Mouse (Mus musculus): ENCODE results near the gene Zfp653.

DNA sequence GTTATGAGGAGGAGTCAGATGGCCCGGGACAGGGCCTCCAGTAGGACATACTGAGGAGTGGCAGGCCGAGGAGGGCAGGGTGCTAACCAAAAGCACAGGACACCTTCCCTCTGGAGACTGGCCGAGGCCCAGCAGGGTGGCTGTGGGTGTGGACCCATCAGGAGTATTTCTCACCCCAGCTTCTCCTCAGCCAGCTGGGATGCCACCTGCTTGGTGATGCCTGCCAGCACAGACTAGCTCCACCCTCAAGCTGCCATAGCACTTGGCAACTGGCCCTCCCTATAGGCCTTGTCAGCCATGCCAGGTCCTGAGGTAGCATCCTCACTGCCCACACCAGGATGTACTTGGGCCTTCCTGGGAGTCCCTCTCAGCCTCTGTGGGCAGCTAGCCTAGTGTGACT lies 6.8 kb downstream of the Zfp653 start:
- no peak for TF ChIP-seq CTCF (conservative IDR thresholded peaks at IDR 0.05; ENCODE audit: insufficient read depth, insufficient read length, low read depth, low read length)
- TF ChIP-seq POLR2A (IDR thresholded peaks at IDR 0.05; ENCODE audit: low read depth, low read length), result no peak

Data from kidney, adult 2 months (tissue).